Mouse (Mus musculus): ENCODE data around the gene Atrip. TPM values are rescaled to one million over a fixed set of nuclear protein-coding genes. Genes with fewer than 3 reads are reported as not detected.

Gene Atrip
- polyA plus RNA-seq, 1 experiment = 0.22 TPM

GRCm38 (mm10) chr9:109094553-109095136 is 20.7 kb upstream of the Atrip start:
- peaks cover 57% of the 10 kb centered on the region for H3K27me3 ChIP-seq (ENCODE audit: control insufficient read depth)
- H3K4me3 ChIP-seq (replicated peaks) = peak overlapping the region; percentile 56
- H3K36me3 ChIP-seq (ENCODE audit: control insufficient read depth) = peaks cover 32% of the 10 kb centered on the region
- TF ChIP-seq TAL1 (IDR thresholded peaks at IDR 0.05; ENCODE audit: low read length) = no peak
- no peak for TF ChIP-seq GATA1 (IDR thresholded peaks at IDR 0.05; ENCODE audit: low read length)
- H3K9me3 ChIP-seq (ENCODE audit: control insufficient read depth, low read length) = no peaks in the 10 kb centered on the region; the same call in 1 of the 2 replicates
- peaks cover 6% of the 10 kb centered on the region for H3K4me1 ChIP-seq (ENCODE audit: control insufficient read depth)

GRCm38 (mm10) chr9:109093786-109094552 is 20.0 kb upstream of the Atrip start:
- Histone ChIP-seq H3K36me3 (ENCODE audit: control insufficient read depth) (peaks cover 39% of the 10 kb centered on the region), H3K9me3 (ENCODE audit: control insufficient read depth, low read length) (no peaks in the 10 kb centered on the region; the same call in 1 of the 2 replicates), H3K4me3 (replicated peaks) (no peak overlapping the region), H3K4me1 (ENCODE audit: control insufficient read depth) (peaks cover 6% of the 10 kb centered on the region), H3K27me3 (ENCODE audit: control insufficient read depth) (peaks cover 57% of the 10 kb centered on the region)
- TF ChIP-seq GATA1 (IDR thresholded peaks at IDR 0.05; ENCODE audit: low read length) (no peak), TAL1 (IDR thresholded peaks at IDR 0.05; ENCODE audit: low read length) (no peak)

- Histone ChIP-seq H3K27me3 (ENCODE audit: control insufficient read depth) (peaks cover 46% of the 10 kb centered on the region), H3K4me3 (replicated peaks) (no peak overlapping the region), H3K36me3 (ENCODE audit: control insufficient read depth) (peaks cover 40% of the 10 kb centered on the region)
These were observed 18.9 kb upstream of the Atrip start for GRCm38 (mm10) chr9:109092799-109093198.

GRCm38 (mm10) chr9:109091802-109092201 is 17.9 kb upstream of the Atrip start:
- Histone ChIP-seq H3K36me3 (ENCODE audit: control insufficient read depth) (peaks cover 40% of the 10 kb centered on the region), H3K4me1 (ENCODE audit: control insufficient read depth) (peaks cover 14% of the 10 kb centered on the region), H3K9me3 (ENCODE audit: control insufficient read depth, low read length) (no peaks in the 10 kb centered on the region; the same call in 1 of the 2 replicates), H3K27me3 (ENCODE audit: control insufficient read depth) (peaks cover 38% of the 10 kb centered on the region), H3K4me3 (replicated peaks) (no peak overlapping the region)
- no peak for TF ChIP-seq TAL1 (IDR thresholded peaks at IDR 0.05; ENCODE audit: low read length)
- no peak for TF ChIP-seq GATA1 (IDR thresholded peaks at IDR 0.05; ENCODE audit: low read length)

More at GRCm38 (mm10) chr9:109092799-109093198, 18.9 kb upstream of the Atrip start:
- Histone ChIP-seq H3K9me3 (ENCODE audit: control insufficient read depth, low read length) (no peaks in the 10 kb centered on the region; the same call in 1 of the 2 replicates), H3K4me1 (ENCODE audit: control insufficient read depth) (peaks cover 9% of the 10 kb centered on the region)
- no peak for TF ChIP-seq TAL1 (IDR thresholded peaks at IDR 0.05; ENCODE audit: low read length)
- no peak for TF ChIP-seq GATA1 (IDR thresholded peaks at IDR 0.05; ENCODE audit: low read length)

- H3K36me3 ChIP-seq (ENCODE audit: control insufficient read depth) = peaks cover 40% of the 10 kb centered on the region
- no peak for TF ChIP-seq GATA1 (IDR thresholded peaks at IDR 0.05; ENCODE audit: low read length)
- no peak for TF ChIP-seq TAL1 (IDR thresholded peaks at IDR 0.05; ENCODE audit: low read length)
- peaks cover 25% of the 10 kb centered on the region for H3K27me3 ChIP-seq (ENCODE audit: control insufficient read depth)
- H3K4me3 ChIP-seq (replicated peaks) = no peak overlapping the region
- H3K9me3 ChIP-seq (ENCODE audit: control insufficient read depth, low read length) = no peaks in the 10 kb centered on the region; the same call in 1 of the 2 replicates
- H3K4me1 ChIP-seq (ENCODE audit: control insufficient read depth) = peaks cover 14% of the 10 kb centered on the region
These were observed 16.5 kb upstream of the Atrip start for GRCm38 (mm10) chr9:109090446-109090845.

GRCm38 (mm10) chr9:109087987-109088386 is 14.1 kb upstream of the Atrip start:
- peaks cover 40% of the 10 kb centered on the region for H3K36me3 ChIP-seq (ENCODE audit: control insufficient read depth)
- H3K4me1 ChIP-seq (ENCODE audit: control insufficient read depth) = peaks cover 23% of the 10 kb centered on the region

GRCm38 (mm10) chr9:109084922-109085321 is 11.0 kb upstream of the Atrip start:
- no peaks in the 10 kb centered on the region for H3K9me3 ChIP-seq (ENCODE audit: control insufficient read depth, low read length)
- peaks cover 44% of the 10 kb centered on the region for H3K4me1 ChIP-seq (ENCODE audit: control insufficient read depth)
- H3K36me3 ChIP-seq (ENCODE audit: control insufficient read depth) = peaks cover 21% of the 10 kb centered on the region
- TF ChIP-seq TAL1 (IDR thresholded peaks at IDR 0.05; ENCODE audit: low read length) = no peak
- no peak for TF ChIP-seq GATA1 (IDR thresholded peaks at IDR 0.05; ENCODE audit: low read length)
- no peaks in the 10 kb centered on the region for H3K27me3 ChIP-seq (ENCODE audit: control insufficient read depth)
- no peak overlapping the region for H3K4me3 ChIP-seq (replicated peaks)

More at GRCm38 (mm10) chr9:109087987-109088386, 14.1 kb upstream of the Atrip start:
- no peaks in the 10 kb centered on the region for H3K9me3 ChIP-seq (ENCODE audit: control insufficient read depth, low read length)
- H3K4me3 ChIP-seq (replicated peaks) = no peak overlapping the region
- TF ChIP-seq GATA1 (IDR thresholded peaks at IDR 0.05; ENCODE audit: low read length) (no peak), TAL1 (IDR thresholded peaks at IDR 0.05; ENCODE audit: low read length) (no peak)
- 0 out of 2 replicates have a peak, but pooled peaks cover under 1% of the 10 kb centered on the region for H3K27me3 ChIP-seq (ENCODE audit: control insufficient read depth)

- peak within 1 kb of the TSS; percentile 77 for H3K4me3 ChIP-seq (replicated peaks)
- no peak for TF ChIP-seq TAL1 (IDR thresholded peaks at IDR 0.05; ENCODE audit: low read length)
- TF ChIP-seq GATA1 (IDR thresholded peaks at IDR 0.05; ENCODE audit: low read length) = no peak
- H3K27me3 ChIP-seq (ENCODE audit: control insufficient read depth) = no peaks in the 10 kb centered on the region
- H3K4me1 ChIP-seq (ENCODE audit: control insufficient read depth) = peaks cover 40% of the 10 kb centered on the region
- H3K9me3 ChIP-seq (ENCODE audit: control insufficient read depth, low read length) = no peaks in the 10 kb centered on the region
- H3K36me3 ChIP-seq (ENCODE audit: control insufficient read depth) = peaks cover 30% of the 10 kb centered on the region
These were observed 8.3 kb upstream of the Atrip start, which contains the start of the genes Ccdc51 and Tma7 for GRCm38 (mm10) chr9:109082124-109082800. TSS of gene Ccdc51 (plus strand) at chr9:109082493. TSS of gene Tma7 (minus strand) at chr9:109082587.

GRCm38 (mm10) chr9:109081749-109082123 is 7.8 kb upstream of the Atrip start:
- no peaks in the 10 kb centered on the region for H3K9me3 ChIP-seq (ENCODE audit: control insufficient read depth, low read length)
- no peaks in the 10 kb centered on the region for H3K27me3 ChIP-seq (ENCODE audit: control insufficient read depth)
- peaks cover 37% of the 10 kb centered on the region for H3K4me1 ChIP-seq (ENCODE audit: control insufficient read depth)
- peaks cover 30% of the 10 kb centered on the region for H3K36me3 ChIP-seq (ENCODE audit: control insufficient read depth)
- H3K4me3 ChIP-seq (replicated peaks) = peak overlapping the region; percentile 77
- TF ChIP-seq GATA1 (IDR thresholded peaks at IDR 0.05; ENCODE audit: low read length) (no peak), TAL1 (IDR thresholded peaks at IDR 0.05; ENCODE audit: low read length) (no peak)

All from erythroblast, embryonic 14.5 days (primary cell).